Mouse (Mus musculus): ENCODE results near the gene Nectin4. TPM values are rescaled to one million over a fixed set of nuclear protein-coding genes. Genes with fewer than 3 reads are reported as not detected.

The Nectin4 gene
- polyA plus RNA-seq, 1 experiment from 2014 or later, result 7.4 TPM

GRCm38 (mm10) chr1:171413608-171414007 lies 43.7 kb downstream of the Nectin4 start:
- Histone ChIP-seq H3K27me3 (ENCODE audit: control insufficient read depth, insufficient read depth, low read depth, low read length) (no peaks in the 10 kb centered on the region), H3K36me3 (ENCODE audit: control insufficient read depth, insufficient read depth, low read length) (peaks cover 17% of the 10 kb centered on the region), H3K4me1 (replicated peaks; ENCODE audit: control insufficient read depth, insufficient read depth, low read length) (peaks cover 11% of the 10 kb centered on the region), H3K9me3 (ENCODE audit: control insufficient read depth, low read length) (no peaks in the 10 kb centered on the region), H3K9ac (ENCODE audit: low read length) (no peak overlapping the region), H3K4me2 (ENCODE audit: low read depth, low read length) (no peak overlapping the region), H3K27ac (ENCODE audit: low read length) (no peak overlapping the region), H3K4me3 (ENCODE audit: low read length) (no peak overlapping the region)
- no peak for ATAC-seq (ENCODE audit: low read depth)
- WGBS, result 72% methylated on average over 8 of the region's 8 CpGs

GRCm38 (mm10) chr1:171418660-171419059 lies 48.8 kb downstream of the Nectin4 start, which contains the start of gene Tstd1:
TSS of gene Tstd1 (plus strand) at chr1:171418872.
- peak within 1 kb of the TSS; percentile 64 for H3K27ac ChIP-seq (ENCODE audit: low read length)
- 72% methylated on average over 5 of the region's 5 CpGs for WGBS
- no peaks in the 10 kb centered on the region for H3K9me3 ChIP-seq (ENCODE audit: control insufficient read depth, low read length)
- ATAC-seq (ENCODE audit: low read depth), result no peak
- H3K4me2 ChIP-seq (ENCODE audit: low read depth, low read length), result no peak within 1 kb of the TSS
- H3K36me3 ChIP-seq (ENCODE audit: control insufficient read depth, insufficient read depth, low read length), result peaks cover 22% of the 10 kb centered on the region
- no peak within 1 kb of the TSS for H3K9ac ChIP-seq (ENCODE audit: low read length)
- H3K4me1 ChIP-seq (replicated peaks; ENCODE audit: control insufficient read depth, insufficient read depth, low read length), result peaks cover 10% of the 10 kb centered on the region
- no peaks in the 10 kb centered on the region for H3K27me3 ChIP-seq (ENCODE audit: control insufficient read depth, insufficient read depth, low read depth, low read length)
- H3K4me3 ChIP-seq (ENCODE audit: low read length), result no peak within 1 kb of the TSS

GRCm38 (mm10) chr1:171419291-171419882 lies 49.5 kb downstream of the Nectin4 start:
- Histone ChIP-seq H3K9me3 (ENCODE audit: control insufficient read depth, low read length) (no peaks in the 10 kb centered on the region), H3K27ac (ENCODE audit: low read length) (peak overlapping the region; percentile 64), H3K36me3 (ENCODE audit: control insufficient read depth, insufficient read depth, low read length) (peaks cover 22% of the 10 kb centered on the region), H3K4me1 (replicated peaks; ENCODE audit: control insufficient read depth, insufficient read depth, low read length) (peaks cover 10% of the 10 kb centered on the region), H3K4me3 (ENCODE audit: low read length) (no peak overlapping the region), H3K4me2 (ENCODE audit: low read depth, low read length) (no peak overlapping the region), H3K27me3 (ENCODE audit: control insufficient read depth, insufficient read depth, low read depth, low read length) (no peaks in the 10 kb centered on the region), H3K9ac (ENCODE audit: low read length) (no peak overlapping the region)
- peak; percentile 72 for ATAC-seq (ENCODE audit: low read depth)
- WGBS, result 49% methylated on average over 12 of the region's 12 CpGs

- peak overlapping the region; percentile 10 for H3K27ac ChIP-seq (ENCODE audit: low read length)
- ATAC-seq (ENCODE audit: low read depth), result no peak
- H3K36me3 ChIP-seq (ENCODE audit: control insufficient read depth, insufficient read depth, low read length), result peaks cover 22% of the 10 kb centered on the region
- no peak overlapping the region for H3K9ac ChIP-seq (ENCODE audit: low read length)
- H3K27me3 ChIP-seq (ENCODE audit: control insufficient read depth, insufficient read depth, low read depth, low read length), result no peaks in the 10 kb centered on the region
- H3K4me1 ChIP-seq (replicated peaks; ENCODE audit: control insufficient read depth, insufficient read depth, low read length), result peaks cover 10% of the 10 kb centered on the region
- H3K9me3 ChIP-seq (ENCODE audit: control insufficient read depth, low read length), result no peaks in the 10 kb centered on the region
- no peak overlapping the region for H3K4me2 ChIP-seq (ENCODE audit: low read depth, low read length)
- 68% methylated on average over 5 of the region's 5 CpGs for WGBS
- no peak overlapping the region for H3K4me3 ChIP-seq (ENCODE audit: low read length)
Observed at GRCm38 (mm10) chr1:171419905-171420304, 50.0 kb downstream of the Nectin4 start.

- H3K27ac ChIP-seq (ENCODE audit: low read length), result 0 out of 2 replicates have a peak overlapping the region, but pooled peaks have one; percentile 7
- WGBS, result 67% methylated on average over 8 of the region's 8 CpGs
Observed at GRCm38 (mm10) chr1:171422504-171423095, 52.7 kb downstream of the Nectin4 start.

GRCm38 (mm10) chr1:171424638-171425037 lies 54.7 kb downstream of the Nectin4 start:
- no peak overlapping the region for H3K27ac ChIP-seq (ENCODE audit: low read length)
- no peak overlapping the region for H3K4me2 ChIP-seq (ENCODE audit: low read depth, low read length)
- no peak overlapping the region for H3K9ac ChIP-seq (ENCODE audit: low read length)
- no peaks in the 10 kb centered on the region for H3K27me3 ChIP-seq (ENCODE audit: control insufficient read depth, insufficient read depth, low read depth, low read length)
- ATAC-seq (ENCODE audit: low read depth), result no peak
- peaks cover 7% of the 10 kb centered on the region for H3K4me1 ChIP-seq (replicated peaks; ENCODE audit: control insufficient read depth, insufficient read depth, low read length)
- H3K4me3 ChIP-seq (ENCODE audit: low read length), result no peak overlapping the region
- H3K9me3 ChIP-seq (ENCODE audit: control insufficient read depth, low read length), result no peaks in the 10 kb centered on the region
- WGBS, result 37% methylated on average over 5 of the region's 5 CpGs
- no peaks in the 10 kb centered on the region for H3K36me3 ChIP-seq (ENCODE audit: control insufficient read depth, insufficient read depth, low read length)

More at GRCm38 (mm10) chr1:171422504-171423095, 52.7 kb downstream of the Nectin4 start:
- Histone ChIP-seq H3K9me3 (ENCODE audit: control insufficient read depth, low read length) (no peaks in the 10 kb centered on the region), H3K4me3 (ENCODE audit: low read length) (no peak overlapping the region), H3K4me2 (ENCODE audit: low read depth, low read length) (no peak overlapping the region), H3K27me3 (ENCODE audit: control insufficient read depth, insufficient read depth, low read depth, low read length) (no peaks in the 10 kb centered on the region), H3K9ac (ENCODE audit: low read length) (no peak overlapping the region), H3K36me3 (ENCODE audit: control insufficient read depth, insufficient read depth, low read length) (peaks cover 9% of the 10 kb centered on the region; the same call in 1 of the 2 replicates), H3K4me1 (replicated peaks; ENCODE audit: control insufficient read depth, insufficient read depth, low read length) (peaks cover 14% of the 10 kb centered on the region)
- ATAC-seq (ENCODE audit: low read depth), result 0 out of 2 replicates have a peak, but pooled peaks have one; percentile 29

GRCm38 (mm10) chr1:171425126-171425525 lies 55.2 kb downstream of the Nectin4 start:
- 28% methylated on average over 4 of the region's 4 CpGs for WGBS
- H3K27ac ChIP-seq (ENCODE audit: low read length), result no peak overlapping the region
- no peaks in the 10 kb centered on the region for H3K9me3 ChIP-seq (ENCODE audit: control insufficient read depth, low read length)
- ATAC-seq (ENCODE audit: low read depth), result 0 out of 2 replicates have a peak, but pooled peaks have one; percentile 22
- H3K36me3 ChIP-seq (ENCODE audit: control insufficient read depth, insufficient read depth, low read length), result no peaks in the 10 kb centered on the region
- peaks cover 7% of the 10 kb centered on the region for H3K4me1 ChIP-seq (replicated peaks; ENCODE audit: control insufficient read depth, insufficient read depth, low read length)
- no peak overlapping the region for H3K9ac ChIP-seq (ENCODE audit: low read length)
- H3K27me3 ChIP-seq (ENCODE audit: control insufficient read depth, insufficient read depth, low read depth, low read length), result no peaks in the 10 kb centered on the region
- no peak overlapping the region for H3K4me3 ChIP-seq (ENCODE audit: low read length)
- H3K4me2 ChIP-seq (ENCODE audit: low read depth, low read length), result no peak overlapping the region

GRCm38 (mm10) chr1:171432158-171432557 lies 62.3 kb downstream of the Nectin4 start:
- Histone ChIP-seq H3K4me3 (ENCODE audit: low read length) (no peak overlapping the region), H3K27me3 (ENCODE audit: control insufficient read depth, insufficient read depth, low read depth, low read length) (no peaks in the 10 kb centered on the region), H3K9me3 (ENCODE audit: control insufficient read depth, low read length) (no peaks in the 10 kb centered on the region), H3K4me2 (ENCODE audit: low read depth, low read length) (no peak overlapping the region), H3K27ac (ENCODE audit: low read length) (no peak overlapping the region), H3K36me3 (ENCODE audit: control insufficient read depth, insufficient read depth, low read length) (no peaks in the 10 kb centered on the region), H3K4me1 (replicated peaks; ENCODE audit: control insufficient read depth, insufficient read depth, low read length) (peaks cover 6% of the 10 kb centered on the region), H3K9ac (ENCODE audit: low read length) (no peak overlapping the region)
- WGBS, result 73% methylated on average over 5 of the region's 5 CpGs
- no peak for ATAC-seq (ENCODE audit: low read depth)

- Histone ChIP-seq H3K4me2 (ENCODE audit: low read depth, low read length) (no peak overlapping the region), H3K4me3 (ENCODE audit: low read length) (no peak overlapping the region), H3K36me3 (ENCODE audit: control insufficient read depth, insufficient read depth, low read length) (no peaks in the 10 kb centered on the region), H3K9me3 (ENCODE audit: control insufficient read depth, low read length) (no peaks in the 10 kb centered on the region), H3K9ac (ENCODE audit: low read length) (no peak overlapping the region), H3K4me1 (replicated peaks; ENCODE audit: control insufficient read depth, insufficient read depth, low read length) (peaks cover 16% of the 10 kb centered on the region), H3K27me3 (ENCODE audit: control insufficient read depth, insufficient read depth, low read depth, low read length) (no peaks in the 10 kb centered on the region), H3K27ac (ENCODE audit: low read length) (no peak overlapping the region)
- ATAC-seq (ENCODE audit: low read depth), result no peak
- 23% methylated on average over 7 of the region's 7 CpGs for WGBS
Observed at GRCm38 (mm10) chr1:171435288-171435814, 65.5 kb downstream of the Nectin4 start.
